Mouse (Mus musculus) lung, postnatal 0 days (tissue): Measurements from ENCODE around the gene Bcl2l1. TPM values are rescaled to one million over a fixed set of nuclear protein-coding genes. Genes with fewer than 3 reads are reported as not detected.

Experiments used
- ATAC-seq: fragments of 200-750 bp; cut with Nextera tagmentation; 2 replicates; pipeline ENCODE4 v1.8.0; 2017; ENCODE audit warnings: moderate library complexity
- DNase-seq: peaks from one replicate; pipeline ENCODE4 v3.0.0-alpha.2; 2016; ENCODE audit warnings: low spot score
- H3K27ac ChIP-seq: fragments of 300-500 bp; sonication (generic); 2 replicates; pipeline ENCODE4 v1.5.1; 2014; ENCODE audit warnings: antibody characterized with exemption, mild to moderate bottlenecking, low read length, mixed read lengths
- H3K27me3 ChIP-seq: fragments of 300-500 bp; sonication (generic); replicated peaks from 2 replicates; pipeline ENCODE4 v1.6.1; 2014; ENCODE audit warnings: low read length, mixed read lengths; ENCODE audit not compliant: insufficient read depth
- H3K36me3 ChIP-seq: fragments of 300-500 bp; sonication (generic); 2 replicates; pipeline ENCODE4 v1.6.1; 2014; ENCODE audit warnings: low read length, mixed read lengths; ENCODE audit not compliant: insufficient read depth
- H3K4me1 ChIP-seq: fragments of 300-500 bp; sonication (generic); 2 replicates; pipeline ENCODE4 v1.6.1; 2014; ENCODE audit warnings: antibody characterized with exemption, low read depth, low read length, mixed read lengths; ENCODE audit not compliant: insufficient read depth
- H3K4me2 ChIP-seq: fragments of 300-500 bp; sonication (generic); replicated peaks from 2 replicates; pipeline ENCODE4 v1.6.1; 2014; ENCODE audit warnings: low read depth, mild to moderate bottlenecking, low read length, moderate library complexity, mixed read lengths
- H3K4me3 ChIP-seq: fragments of 300-500 bp; sonication (generic); 2 replicates; pipeline ENCODE4 v1.5.1; 2014; ENCODE audit warnings: low read depth, low read length
- H3K9ac ChIP-seq: fragments of 300-500 bp; sonication (generic); replicated peaks from 2 replicates; pipeline ENCODE4 v1.6.1; 2014; ENCODE audit warnings: low read depth, mild to moderate bottlenecking
- H3K9me3 ChIP-seq: fragments of 300-500 bp; sonication (generic); 2 replicates; pipeline ENCODE4 v1.6.1; 2016; ENCODE audit warnings: low read length, mixed read lengths
- CTCF ChIP-seq: IDR thresholded peaks from 2 replicates; pipeline ENCODE4 v1.5.1; 2016; ENCODE audit warnings: antibody characterized with exemption, mild to moderate bottlenecking
- EP300 ChIP-seq: IDR thresholded peaks from 2 replicates; pipeline ENCODE4 v1.6.1; 2016; ENCODE audit warnings: antibody characterized with exemption, mild to moderate bottlenecking, control low read depth
- WGBS: fragments of 180-500 bp; shearing (Covaris S2); extraction: QIAGEN DNeasy Blood & Tissue Kit; methylation state at CpG from one replicate; pipeline ENCODE4 v1.1.7; 2014; 5-methylcytosine and 5-hydroxymethylcytosine counted together
- polyA plus RNA-seq: library from polyadenylated mRNA; unstranded; fragments of >200 nt; fragmentation: Nextera tagmentation; extraction: Ambion mirVana; gene quantifications from 2 replicates; pipeline ENCODE4 v1.2.1, GENCODE M21; 2015

The Bcl2l1 gene
- polyA plus RNA-seq, 1 experiment from 2014 or later, result 103 TPM

DNA sequence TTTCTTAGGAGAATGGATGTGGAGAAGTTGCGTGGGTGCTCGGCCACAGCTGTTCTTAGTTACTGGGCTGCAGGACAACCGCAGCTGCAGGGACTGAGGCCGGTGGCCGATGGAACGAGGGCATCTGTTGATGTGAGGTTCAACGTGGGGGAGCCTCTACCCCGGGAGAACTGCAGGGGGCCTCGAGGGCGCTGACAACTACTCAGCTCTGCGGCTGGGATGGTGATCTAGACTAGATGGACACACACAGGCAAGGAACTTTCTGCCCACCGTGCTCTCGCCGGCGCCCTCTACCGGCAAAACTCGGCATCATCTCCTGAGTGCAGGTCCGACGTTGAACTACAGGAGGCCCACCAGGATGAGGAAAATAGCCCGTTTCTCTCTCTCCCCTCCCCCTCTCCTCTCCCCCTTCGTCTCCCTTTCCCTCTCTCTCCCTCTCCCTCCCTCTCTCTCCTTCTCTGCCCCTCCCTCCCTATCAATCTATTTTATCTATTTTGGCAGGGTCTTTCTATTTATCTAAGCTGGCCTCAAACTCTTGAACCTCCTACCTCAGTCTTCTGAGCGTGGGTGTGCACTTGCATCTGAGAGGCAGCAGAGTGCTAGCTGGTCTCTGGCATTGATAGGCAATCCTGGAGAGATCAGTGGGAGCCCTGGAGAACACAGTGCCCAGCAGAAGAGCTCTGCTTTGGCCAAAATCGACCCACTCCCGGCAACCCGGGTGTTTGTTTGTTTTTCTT, 65.0 kb downstream of the Bcl2l1 start:
- no peak overlapping the region; the same call in 1 of the 2 replicates for H3K9ac ChIP-seq

DNA sequence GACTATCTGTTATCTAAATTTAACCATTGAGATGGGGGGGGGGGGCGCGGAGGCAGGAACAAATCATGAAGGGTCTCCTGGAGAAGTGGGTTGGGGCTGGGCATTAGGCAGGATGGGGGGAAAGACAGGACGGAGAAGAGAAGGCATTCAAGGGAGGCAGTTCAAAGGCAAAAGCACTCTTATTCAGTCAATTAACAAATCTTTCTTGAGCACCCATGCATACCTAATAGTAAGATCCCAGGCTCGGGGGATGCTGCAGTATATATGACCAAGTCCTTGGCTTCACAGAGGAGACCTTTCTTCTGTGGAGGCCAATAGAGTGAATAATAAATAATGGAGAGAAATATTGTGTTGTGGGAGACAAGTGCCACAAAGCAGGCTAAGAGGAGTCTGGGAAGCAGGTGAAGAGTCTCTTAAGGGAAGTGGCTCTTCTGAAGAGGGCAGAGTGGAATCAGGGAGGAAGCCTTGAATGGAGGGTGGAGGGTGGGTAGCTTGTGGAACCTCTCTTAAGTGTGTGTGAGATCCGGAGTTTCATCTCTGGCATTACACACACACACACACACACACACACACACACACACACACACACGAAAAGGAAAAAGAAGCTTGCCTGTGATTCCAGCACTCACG, 66.4 kb downstream of the Bcl2l1 start:
- peak; percentile 84 for DNase-seq
- Histone ChIP-seq H3K4me1 (peaks cover 11% of the 10 kb centered on the region), H3K9me3 (no peaks in the 10 kb centered on the region), H3K27ac (peak overlapping the region; percentile 73), H3K4me3 (peak overlapping the region; percentile 33), H3K4me2 (peak overlapping the region; percentile 49), H3K27me3 (no peaks in the 10 kb centered on the region), H3K36me3 (no peaks in the 10 kb centered on the region), H3K9ac (peak overlapping the region; percentile 20; the same call in 1 of the 2 replicates)
- WGBS, result 34% methylated on average over 7 of the region's 7 CpGs
- no peak for TF ChIP-seq CTCF
- peak; percentile 78 for TF ChIP-seq EP300
- peak; percentile 73 for ATAC-seq

More for the DNA sequence above, 65.0 kb downstream of the Bcl2l1 start:
- TF ChIP-seq CTCF (peak; percentile 99), EP300 (no peak)
- WGBS, result 9% methylated on average over 25 of the region's 25 CpGs
- Histone ChIP-seq H3K27me3 (no peaks in the 10 kb centered on the region), H3K4me3 (no peak overlapping the region), H3K36me3 (no peaks in the 10 kb centered on the region), H3K27ac (peak overlapping the region; percentile 4; the same call in 1 of the 2 replicates), H3K4me1 (peaks cover 11% of the 10 kb centered on the region), H3K4me2 (peak overlapping the region; percentile 34; the same call in 1 of the 2 replicates), H3K9me3 (no peaks in the 10 kb centered on the region)
- ATAC-seq, result peak; percentile 65
- DNase-seq, result peak; percentile 91

DNA sequence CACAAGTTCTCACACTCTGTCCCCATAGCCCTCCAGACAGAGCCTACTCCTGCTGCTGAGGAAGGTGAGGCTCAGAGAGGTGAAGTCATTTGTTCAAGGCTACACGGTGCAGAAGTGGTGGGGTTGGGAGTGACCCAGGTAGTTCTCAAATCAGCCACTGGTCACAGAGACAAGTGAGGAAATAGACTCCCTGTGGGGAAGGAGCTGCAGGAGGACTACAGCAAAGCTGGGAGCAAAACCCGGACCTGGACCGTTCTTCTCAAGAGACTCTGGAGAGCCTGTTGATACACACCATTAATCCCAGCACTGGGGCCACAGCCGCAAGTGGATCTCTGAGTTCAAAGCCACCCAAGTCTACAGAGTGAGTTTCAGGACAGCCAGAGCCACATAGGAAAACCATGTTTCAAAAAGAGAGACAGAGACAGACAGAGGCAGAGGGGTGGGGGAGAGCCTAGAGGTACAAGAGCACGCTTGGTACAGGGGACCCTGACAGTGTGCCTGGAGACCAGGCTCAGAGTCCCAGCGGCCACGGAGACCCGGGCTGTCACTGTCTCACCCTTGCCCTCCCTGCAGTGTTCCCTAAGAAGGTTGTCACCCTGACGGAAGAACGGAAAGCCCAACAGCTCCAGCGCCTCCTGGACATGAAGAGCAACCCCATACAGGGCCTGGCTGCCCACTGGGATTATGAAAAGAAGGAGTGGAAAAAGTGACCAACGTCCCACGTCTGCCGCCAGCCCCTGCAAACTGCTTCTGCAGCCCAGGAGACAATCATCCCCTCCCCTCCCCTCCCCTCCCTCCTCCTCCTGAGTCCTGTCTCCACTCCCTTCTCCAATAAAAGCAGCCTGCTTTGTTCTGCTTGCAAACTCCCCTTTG, 67.1 kb downstream of the Bcl2l1 start:
- H3K4me3 ChIP-seq, result peak overlapping the region; percentile 33
- H3K4me1 ChIP-seq, result peaks cover 11% of the 10 kb centered on the region
- ATAC-seq (peak; percentile 58), DNase-seq (peak; percentile 82)
- H3K9ac ChIP-seq, result peak overlapping the region; percentile 20
- WGBS, result 20% methylated on average over 14 of the region's 14 CpGs
- no peaks in the 10 kb centered on the region for H3K36me3 ChIP-seq
- H3K27ac ChIP-seq, result peak overlapping the region; percentile 73
- H3K4me2 ChIP-seq, result peak overlapping the region; percentile 49
- TF ChIP-seq EP300 (no peak), CTCF (no peak; the same call in 1 of the 2 replicates)
- no peaks in the 10 kb centered on the region for H3K27me3 ChIP-seq
- H3K9me3 ChIP-seq, result no peaks in the 10 kb centered on the region

DNA sequence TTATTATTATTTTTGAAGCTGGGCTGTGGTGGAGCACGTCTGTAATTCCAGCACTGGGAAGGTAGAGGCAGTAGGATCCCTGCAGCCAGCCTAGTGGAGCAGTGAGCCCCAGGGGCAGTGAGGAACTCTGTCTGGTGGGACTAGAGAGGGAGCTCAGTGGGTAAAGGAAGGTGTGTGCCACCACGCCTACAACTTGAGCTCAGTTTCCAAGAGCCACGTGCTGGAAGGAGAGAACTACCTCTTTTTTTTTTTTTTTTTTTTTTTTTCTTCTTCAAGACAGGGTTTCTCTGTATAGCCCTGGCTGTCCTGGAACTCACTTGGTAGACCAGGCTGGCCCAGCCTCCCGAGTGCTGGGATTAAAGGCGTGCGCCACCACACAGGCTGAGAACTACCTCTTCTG, 68.2 kb downstream of the Bcl2l1 start:
- Histone ChIP-seq H3K27ac (peak overlapping the region; percentile 73; the same call in 1 of the 2 replicates), H3K4me1 (peaks cover 11% of the 10 kb centered on the region), H3K27me3 (no peaks in the 10 kb centered on the region), H3K9ac (no peak overlapping the region), H3K9me3 (no peaks in the 10 kb centered on the region), H3K4me2 (peak overlapping the region; percentile 49; the same call in 1 of the 2 replicates), H3K4me3 (no peak overlapping the region), H3K36me3 (no peaks in the 10 kb centered on the region)
- 73% methylated on average over 6 of the region's 6 CpGs for WGBS
- DNase-seq (no peak), ATAC-seq (no peak; the same call in 1 of the 2 replicates)
- TF ChIP-seq EP300 (no peak), CTCF (no peak)

DNA sequence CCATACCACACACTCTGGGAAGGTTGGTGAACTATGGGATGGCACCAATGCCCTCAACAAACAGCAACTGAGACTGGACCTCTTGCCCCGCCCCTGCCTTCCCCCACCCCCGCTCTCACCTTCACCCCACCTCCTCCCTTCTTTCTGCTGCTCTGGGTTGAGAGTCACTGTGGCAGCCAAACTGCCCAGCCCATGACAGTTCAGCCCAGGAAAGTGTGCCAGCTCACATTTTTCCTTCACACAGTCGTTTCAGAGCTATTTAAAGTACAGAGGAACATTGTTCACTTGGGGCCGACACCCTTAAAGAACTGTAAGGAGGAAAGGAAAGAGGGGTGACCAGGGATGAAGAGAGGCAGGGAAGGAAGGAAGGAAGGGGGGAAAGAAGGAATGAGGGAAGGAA, 73.2 kb downstream of the Bcl2l1 start:
- no peak for TF ChIP-seq CTCF
- no peak for TF ChIP-seq EP300
- 17% methylated on average over 4 of the region's 4 CpGs for WGBS
- peak; percentile 43 for ATAC-seq
- Histone ChIP-seq H3K36me3 (no peaks in the 10 kb centered on the region), H3K9me3 (no peaks in the 10 kb centered on the region), H3K4me1 (peaks cover 8% of the 10 kb centered on the region; the same call in 1 of the 2 replicates), H3K27ac (no peak overlapping the region), H3K4me2 (no peak overlapping the region), H3K4me3 (no peak overlapping the region), H3K27me3 (no peaks in the 10 kb centered on the region), H3K9ac (no peak overlapping the region)
- DNase-seq, result no peak

DNA sequence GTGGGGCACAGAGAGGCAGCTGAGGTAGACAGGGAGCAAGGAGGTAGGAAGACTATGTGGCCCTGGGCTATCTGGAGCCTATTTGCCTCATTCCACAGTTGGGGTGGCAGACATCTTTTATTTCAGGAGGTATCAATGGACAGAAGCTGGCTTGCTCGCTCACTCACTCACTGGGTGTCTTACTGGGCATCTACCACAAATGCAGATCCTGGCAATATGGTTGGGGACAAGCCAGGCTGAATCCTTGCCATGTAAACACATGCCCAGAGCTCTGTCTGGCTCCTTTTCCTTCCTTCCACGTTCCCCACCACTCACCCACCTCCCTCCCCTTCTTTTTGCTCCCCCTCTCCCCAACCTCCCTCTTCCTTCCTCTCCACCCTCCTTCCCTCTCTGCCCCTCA, 74.0 kb downstream of the Bcl2l1 start:
- no peaks in the 10 kb centered on the region for H3K9me3 ChIP-seq
- H3K9ac ChIP-seq, result no peak overlapping the region
- H3K27ac ChIP-seq, result no peak overlapping the region
- H3K27me3 ChIP-seq, result no peaks in the 10 kb centered on the region
- ATAC-seq (no peak), DNase-seq (no peak)
- peaks cover 8% of the 10 kb centered on the region; the same call in 1 of the 2 replicates for H3K4me1 ChIP-seq
- no peak overlapping the region for H3K4me2 ChIP-seq
- H3K4me3 ChIP-seq, result no peak overlapping the region
- no peaks in the 10 kb centered on the region for H3K36me3 ChIP-seq
- no peak for TF ChIP-seq EP300
- TF ChIP-seq CTCF, result no peak
- 41% methylated on average over 2 of the region's 2 CpGs for WGBS
